17 mouse cellular contexts compared by ENCODE assay signal in the genomic region with DNA sequence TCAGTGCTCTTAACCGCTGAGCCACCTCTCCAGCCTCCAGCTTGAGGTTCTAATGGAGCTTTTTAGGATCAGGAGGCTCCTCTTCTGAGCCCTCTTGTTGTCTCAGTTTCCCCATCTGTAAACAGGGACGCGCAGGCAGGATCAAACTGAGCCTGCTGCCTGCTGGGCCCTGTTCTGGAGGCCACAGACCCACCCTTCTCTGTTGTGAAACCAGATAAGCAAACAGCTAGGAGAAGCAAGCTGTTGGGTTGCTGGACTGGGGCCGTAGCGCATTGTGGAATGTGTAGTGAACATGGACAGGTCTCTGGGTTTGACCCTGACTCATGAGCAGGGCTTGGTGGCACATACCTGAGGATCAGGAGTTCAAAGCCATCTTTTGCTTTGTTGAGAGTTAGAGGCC. TPM values are rescaled to one million over a fixed set of nuclear protein-coding genes. Genes with fewer than 3 reads are reported as not detected.
DNase-seq lines count a peak whose midpoint lies in the region; ATAC-seq and TF ChIP-seq lines count a peak whose summit lies in the region.
"Had no signal": no experiment of that assay in that cellular context is flagged by ENCODE, and none has a peak within 500 bp of the region (broad histone marks: within the 10 kb centered on the region; RNA-seq: fewer than 3 reads in every experiment).

No protein-coding gene starts in this region.

- no peak overlapping the region for H3K4me2 ChIP-seq in heart, embryonic 13.5 days
- no peak overlapping the region for H3K4me2 ChIP-seq in lung, postnatal 0 days (replicated peaks; ENCODE audit: low read depth, low read length)
- no peak overlapping the region; the same call in 1 of the 2 replicates for H3K4me2 ChIP-seq in liver, embryonic 14.5 days (ENCODE audit: low read depth)
- H3K4me2 ChIP-seq in stomach, embryonic 16.5 days (ENCODE audit: low read depth, low read length) = no peak overlapping the region
- H3K4me2 ChIP-seq in hindbrain, postnatal 0 days (ENCODE audit: low read depth, low read length) = no peak overlapping the region
- H3K4me2 ChIP-seq: neural tube, embryonic 12.5 days had no signal

- TF ChIP-seq EP300 in lung, postnatal 0 days (IDR thresholded peaks at IDR 0.05) = no peak
- TF ChIP-seq EP300 in liver, embryonic 14.5 days (IDR thresholded peaks at IDR 0.05; ENCODE audit: low read depth) = no peak

- DNase-seq in heart, adult 18-20 months = no peak
- peak; percentile 49 for DNase-seq in lung, postnatal 0 days (ENCODE audit: low spot score)
- DNase-seq in lung, adult 2 months = no peak
- peak in 1 of 3 experiments; percentile 36 for DNase-seq in liver, embryonic 14.5 days (ENCODE audit: low read depth in 3 of 3, low spot score in 3 of 3)
- no peak for DNase-seq in hindbrain, postnatal 0 days (ENCODE audit: low spot score)
- no peak for DNase-seq in left cerebral cortex, adult 11 months (ENCODE audit: low spot score)
- DNase-seq: cerebellum, adult 11 months; cerebellum, postnatal 25 days; gastrocnemius, postnatal 14 days; heart, postnatal 10 days; right cerebral cortex, postnatal 25 days had no signal

- 63% methylated on average over 5 of the region's 5 CpGs for WGBS in heart, embryonic 13.5 days
- WGBS in lung, postnatal 0 days = 67% methylated on average over 5 of the region's 5 CpGs
- 49% methylated on average over 5 of the region's 5 CpGs for WGBS in lung, adult 2 months
- 26% methylated on average over 5 of the region's 5 CpGs for WGBS in liver, embryonic 14.5 days (ENCODE audit: insufficient replicate concordance)
- WGBS in stomach, embryonic 16.5 days = 72% methylated on average over 5 of the region's 5 CpGs
- WGBS in hindbrain, postnatal 0 days = 87% methylated on average over 5 of the region's 5 CpGs

- no peak for TF ChIP-seq CTCF in lung, postnatal 0 days (IDR thresholded peaks at IDR 0.05)
- no peak for TF ChIP-seq CTCF in lung, adult 2 months (IDR thresholded peaks at IDR 0.05; ENCODE audit: insufficient read depth, low read length)
- TF ChIP-seq CTCF in liver, embryonic 14.5 days (IDR thresholded peaks at IDR 0.05; ENCODE audit: low read depth) = no peak
- no peak for TF ChIP-seq CTCF in hindbrain, postnatal 0 days (IDR thresholded peaks at IDR 0.05; ENCODE audit: low read depth)

- H3K4me1 ChIP-seq in heart, embryonic 13.5 days = peaks cover 80% of the 10 kb centered on the region
- H3K4me1 ChIP-seq in lung, postnatal 0 days (ENCODE audit: insufficient read depth, low read depth, low read length) = peaks cover 42% of the 10 kb centered on the region
- H3K4me1 ChIP-seq in lung, adult 2 months (ENCODE audit: control insufficient read depth, insufficient read depth, low read length) = peaks cover 52% of the 10 kb centered on the region
- H3K4me1 ChIP-seq in liver, embryonic 14.5 days (replicated peaks; ENCODE audit: control insufficient read depth in 2 of 2, insufficient read depth in 2 of 2, low read length in 1 of 2) = peaks cover 11 to 29% of the 10 kb centered on the region in 2 experiments
- peaks cover 58% of the 10 kb centered on the region for H3K4me1 ChIP-seq in stomach, embryonic 16.5 days (ENCODE audit: control insufficient read depth, insufficient read depth, low read length)
- peaks cover 12% of the 10 kb centered on the region for H3K4me1 ChIP-seq in hindbrain, postnatal 0 days (ENCODE audit: insufficient read depth, low read length)

- no peak overlapping the region for H3K4me3 ChIP-seq in heart, embryonic 13.5 days
- H3K4me3 ChIP-seq in lung, postnatal 0 days (ENCODE audit: low read depth, low read length) = no peak overlapping the region
- H3K4me3 ChIP-seq in lung, adult 2 months (replicated peaks; ENCODE audit: extremely low read depth, low read depth, low read length) = no peak overlapping the region
- H3K4me3 ChIP-seq in liver, embryonic 14.5 days (ENCODE audit: insufficient read depth in 1 of 2, low read depth in 2 of 2, low read length in 2 of 2) = no peak overlapping the region
- H3K4me3 ChIP-seq in stomach, embryonic 16.5 days (replicated peaks; ENCODE audit: low read length) = no peak overlapping the region
- no peak overlapping the region for H3K4me3 ChIP-seq in hindbrain, postnatal 0 days (ENCODE audit: low read length)
- H3K4me3 ChIP-seq: layer of hippocampus, adult 2 months; neural tube, embryonic 12.5 days had no signal

- H3K9ac ChIP-seq in heart, embryonic 13.5 days = 0 out of 2 replicates have a peak overlapping the region, but pooled peaks have one; percentile 41
- no peak overlapping the region for H3K9ac ChIP-seq in lung, postnatal 0 days (replicated peaks; ENCODE audit: low read depth)
- no peak overlapping the region for H3K9ac ChIP-seq in liver, embryonic 14.5 days (replicated peaks)
- no peak overlapping the region for H3K9ac ChIP-seq in stomach, embryonic 16.5 days (ENCODE audit: low read length)
- no peak overlapping the region for H3K9ac ChIP-seq in hindbrain, postnatal 0 days (replicated peaks; ENCODE audit: low read length)
- H3K9ac ChIP-seq: neural tube, embryonic 12.5 days had no signal

- no peak for TF ChIP-seq POLR2A in lung, adult 2 months (IDR thresholded peaks at IDR 0.05; ENCODE audit: borderline replicate concordance, extremely low read depth, low read depth, low read length)

- H3K9me3 ChIP-seq in heart, embryonic 13.5 days = no peaks in the 10 kb centered on the region
- H3K9me3 ChIP-seq in lung, postnatal 0 days (ENCODE audit: low read length) = no peaks in the 10 kb centered on the region
- H3K9me3 ChIP-seq in liver, embryonic 14.5 days (ENCODE audit: control insufficient read depth, low read length) = no peaks in the 10 kb centered on the region
- no peaks in the 10 kb centered on the region for H3K9me3 ChIP-seq in stomach, embryonic 16.5 days (replicated peaks; ENCODE audit: control insufficient read depth, low read length)
- H3K9me3 ChIP-seq in hindbrain, postnatal 0 days (ENCODE audit: low read length) = no peaks in the 10 kb centered on the region
- H3K9me3 ChIP-seq: neural tube, embryonic 12.5 days had no signal

- no peak for ATAC-seq in heart, embryonic 13.5 days (ENCODE audit: extremely low read depth, insufficient number of reproducible peaks, low FRiP score, low TSS enrichment)
- peak; percentile 10; the same call in 1 of the 2 replicates for ATAC-seq in lung, postnatal 0 days
- peak; percentile 76 for ATAC-seq in liver, embryonic 14.5 days (ENCODE audit: insufficient read depth)
- ATAC-seq in stomach, embryonic 16.5 days (ENCODE audit: insufficient read depth, low FRiP score) = no peak
- no peak for ATAC-seq in hindbrain, postnatal 0 days
- ATAC-seq: forebrain, embryonic 16.5 days; hindbrain, embryonic 16.5 days had no signal

- no peaks in the 10 kb centered on the region for H3K27me3 ChIP-seq in heart, embryonic 13.5 days (replicated peaks)
- no peaks in the 10 kb centered on the region for H3K27me3 ChIP-seq in lung, postnatal 0 days (replicated peaks; ENCODE audit: insufficient read depth, low read length)
- no peaks in the 10 kb centered on the region for H3K27me3 ChIP-seq in liver, embryonic 14.5 days (ENCODE audit: control insufficient read depth, insufficient read depth, low read length)
- no peaks in the 10 kb centered on the region for H3K27me3 ChIP-seq in stomach, embryonic 16.5 days (ENCODE audit: control insufficient read depth, insufficient read depth, low read length)
- H3K27me3 ChIP-seq in hindbrain, postnatal 0 days (ENCODE audit: insufficient read depth, low read length) = no peaks in the 10 kb centered on the region
- H3K27me3 ChIP-seq: neural tube, embryonic 12.5 days had no signal

- peak overlapping the region; percentile 39 for H3K27ac ChIP-seq in heart, embryonic 13.5 days (replicated peaks)
- H3K27ac ChIP-seq in lung, postnatal 0 days (ENCODE audit: low read length) = peak overlapping the region; percentile 64
- H3K27ac ChIP-seq in liver, embryonic 14.5 days = no peak overlapping the region
- peak overlapping the region; percentile 96 for H3K27ac ChIP-seq in stomach, embryonic 16.5 days (ENCODE audit: low read length)
- H3K27ac ChIP-seq in hindbrain, postnatal 0 days = no peak overlapping the region
- H3K27ac ChIP-seq: layer of hippocampus, adult 2 months; neural tube, embryonic 12.5 days had no signal

- H3K36me3 ChIP-seq in heart, embryonic 13.5 days = peaks cover 13% of the 10 kb centered on the region
- no peaks in the 10 kb centered on the region for H3K36me3 ChIP-seq in lung, postnatal 0 days (ENCODE audit: insufficient read depth, low read length)
- H3K36me3 ChIP-seq in liver, embryonic 14.5 days (replicated peaks; ENCODE audit: control insufficient read depth, insufficient read depth, low read depth) = no peaks in the 10 kb centered on the region
- H3K36me3 ChIP-seq in stomach, embryonic 16.5 days (ENCODE audit: control insufficient read depth, insufficient read depth, low read length) = no peaks in the 10 kb centered on the region
- no peaks in the 10 kb centered on the region for H3K36me3 ChIP-seq in hindbrain, postnatal 0 days (ENCODE audit: insufficient read depth, low read length)
- H3K36me3 ChIP-seq: neural tube, embryonic 12.5 days had no signal

RNA-seq across cellular contexts. Expression of a gene that starts 28.7 kb away (rescaled TPM):
- polyA plus RNA-seq in heart, embryonic 13.5 days (2015; fragmentation: Nextera tagmentation; extraction: Ambion mirVana) = 46.4 and 47.1 TPM in 2 replicates
- total RNA-seq in heart, adult 18-20 months (2021) = 10 to 100 TPM; 20.4 to 25.0 TPM
- polyA plus RNA-seq in lung, postnatal 0 days (2015; fragmentation: Nextera tagmentation; extraction: Ambion mirVana) = 121 and 150 TPM in 2 replicates
- polyA plus RNA-seq in lung, adult 2 months (2012; rRNA removed) = 205 and 224 TPM in 2 replicates
- polyA plus RNA-seq in liver, embryonic 14.5 days (2012; rRNA removed) = 5.7 and 5.9 TPM in 2 replicates
- 2.7 and 2.9 TPM in 2 replicates for polyA plus RNA-seq in liver, embryonic 14.5 days (2014; fragmentation: Nextera tagmentation; extraction: Ambion mirVana)
- 108 and 139 TPM in 2 replicates for polyA plus RNA-seq in stomach, embryonic 16.5 days (2015; fragmentation: Nextera tagmentation; extraction: Ambion mirVana)
- total RNA-seq in hindbrain, postnatal 0 days (2014; rRNA removed) = 49.8 and 52.7 TPM in 2 replicates
- polyA plus RNA-seq in hindbrain, postnatal 0 days (2015; fragmentation: Nextera tagmentation; extraction: Ambion mirVana) = 20.8 and 23.5 TPM in 2 replicates

RNA-seq across cellular contexts. Expression of a gene that starts 56.7 kb away (rescaled TPM):
- 108 and 112 TPM in 2 replicates for polyA plus RNA-seq in heart, embryonic 13.5 days (2015; fragmentation: Nextera tagmentation; extraction: Ambion mirVana)
- 10 to 100 TPM; 66.0 to 72.2 TPM for total RNA-seq in heart, adult 18-20 months (2021)
- polyA plus RNA-seq in lung, postnatal 0 days (2015; fragmentation: Nextera tagmentation; extraction: Ambion mirVana) = 78.4 and 82.5 TPM in 2 replicates
- polyA plus RNA-seq in lung, adult 2 months (2012; rRNA removed) = 190 and 241 TPM in 2 replicates
- polyA plus RNA-seq in liver, embryonic 14.5 days (2012; rRNA removed) = 311 and 646 TPM in 2 replicates
- 144 and 162 TPM in 2 replicates for polyA plus RNA-seq in liver, embryonic 14.5 days (2014; fragmentation: Nextera tagmentation; extraction: Ambion mirVana)
- 124 and 174 TPM in 2 replicates for polyA plus RNA-seq in stomach, embryonic 16.5 days (2015; fragmentation: Nextera tagmentation; extraction: Ambion mirVana)
- 154 and 168 TPM in 2 replicates for total RNA-seq in hindbrain, postnatal 0 days (2014; rRNA removed)
- 92.2 and 101 TPM in 2 replicates for polyA plus RNA-seq in hindbrain, postnatal 0 days (2015; fragmentation: Nextera tagmentation; extraction: Ambion mirVana)

RNA-seq across cellular contexts. Expression of a gene that starts 56.8 kb away (rescaled TPM):
- polyA plus RNA-seq in heart, embryonic 13.5 days (2015; fragmentation: Nextera tagmentation; extraction: Ambion mirVana) = 8.1 and 9.6 TPM in 2 replicates
- total RNA-seq in heart, adult 18-20 months (2021) = 10 to 100 TPM; 15.1 to 15.9 TPM
- 5.8 and 6.3 TPM in 2 replicates for polyA plus RNA-seq in lung, postnatal 0 days (2015; fragmentation: Nextera tagmentation; extraction: Ambion mirVana)
- polyA plus RNA-seq in lung, adult 2 months (2012; rRNA removed) = 17.4 and 18.4 TPM in 2 replicates
- polyA plus RNA-seq in liver, embryonic 14.5 days (2012; rRNA removed) = 1.9 and 2.5 TPM in 2 replicates
- polyA plus RNA-seq in liver, embryonic 14.5 days (2014; fragmentation: Nextera tagmentation; extraction: Ambion mirVana) = 1.1 and 1.8 TPM in 2 replicates
- polyA plus RNA-seq in stomach, embryonic 16.5 days (2015; fragmentation: Nextera tagmentation; extraction: Ambion mirVana) = 10.4 and 11.2 TPM in 2 replicates
- 37.9 and 50.0 TPM in 2 replicates for total RNA-seq in hindbrain, postnatal 0 days (2014; rRNA removed)
- 19.5 and 22.1 TPM in 2 replicates for polyA plus RNA-seq in hindbrain, postnatal 0 days (2015; fragmentation: Nextera tagmentation; extraction: Ambion mirVana)

RNA-seq across cellular contexts. Expression of a gene that starts 57.6 kb away (rescaled TPM):
- 23.6 and 24.8 TPM in 2 replicates for polyA plus RNA-seq in heart, embryonic 13.5 days (2015; fragmentation: Nextera tagmentation; extraction: Ambion mirVana)
- total RNA-seq in heart, adult 18-20 months (2021) = 10 to 100 TPM; 12.2 to 13.0 TPM
- polyA plus RNA-seq in lung, postnatal 0 days (2015; fragmentation: Nextera tagmentation; extraction: Ambion mirVana) = 22.2 and 22.4 TPM in 2 replicates
- 26.3 and 37.9 TPM in 2 replicates for polyA plus RNA-seq in lung, adult 2 months (2012; rRNA removed)
- polyA plus RNA-seq in liver, embryonic 14.5 days (2012; rRNA removed) = 1.4 and 2.1 TPM in 2 replicates
- 2.3 and 2.6 TPM in 2 replicates for polyA plus RNA-seq in liver, embryonic 14.5 days (2014; fragmentation: Nextera tagmentation; extraction: Ambion mirVana)
- polyA plus RNA-seq in stomach, embryonic 16.5 days (2015; fragmentation: Nextera tagmentation; extraction: Ambion mirVana) = 20.8 and 23.2 TPM in 2 replicates
- 142 and 149 TPM in 2 replicates for total RNA-seq in hindbrain, postnatal 0 days (2014; rRNA removed)
- polyA plus RNA-seq in hindbrain, postnatal 0 days (2015; fragmentation: Nextera tagmentation; extraction: Ambion mirVana) = 318 and 348 TPM in 2 replicates

Comparison
In these comparisons a context has a peak if more than half of its experiments do, and no peak if none do; other contexts are left out.
1. ATAC-seq: peak in lung, postnatal 0 days (single experiment) and liver, embryonic 14.5 days (single experiment); none in heart, embryonic 13.5 days (single experiment), stomach, embryonic 16.5 days (single experiment) and hindbrain, postnatal 0 days (single experiment).
2. H3K27ac ChIP-seq: peak in heart, embryonic 13.5 days (single experiment), lung, postnatal 0 days (single experiment) and stomach, embryonic 16.5 days (single experiment); none in liver, embryonic 14.5 days (single experiment) and hindbrain, postnatal 0 days (single experiment).